Mouse (Mus musculus) B cell, adult 2 months (primary cell): ENCODE measurements at regions not wholly inside any gene's neighbourhood (a gene's known extent, or its start where the extent isn't known, plus 50 kb on each side); places are given as distances from the start of the nearest gene placed in this dataset.

ENCODE experiments used
- DNase-seq, 2 experiments: peaks; one replicate each; pipeline ENCODE4 v3.0.0; 2022

- no peak for DNase-seq
Observed at GRCm38 (mm10) chr14:104827404-104827803, 305.0 kb upstream of the Rnf219 start.

- no peak for DNase-seq
Observed at GRCm38 (mm10) chr14:104824926-104825325, 302.5 kb upstream of the Rnf219 start.

- DNase-seq = no peak
Observed at GRCm38 (mm10) chr14:104824224-104824623, 301.8 kb upstream of the Rnf219 start.

- DNase-seq = no peak
Observed at GRCm38 (mm10) chr14:104821903-104822573, 299.6 kb upstream of the Rnf219 start.

GRCm38 (mm10) chr14:104819106-104819505 is 296.7 kb upstream of the Rnf219 start:
- no peak for DNase-seq

- peak; percentile 54 to 62 for DNase-seq
Observed at GRCm38 (mm10) chr14:104813977-104814584, 291.6 kb upstream of the Rnf219 start.

- no peak for DNase-seq
Observed at GRCm38 (mm10) chr14:104812006-104812405, 289.6 kb upstream of the Rnf219 start.

GRCm38 (mm10) chr14:104805332-104805731 is 282.9 kb upstream of the Rnf219 start:
- no peak for DNase-seq

GRCm38 (mm10) chr14:104796348-104796965 is 274.0 kb upstream of the Rnf219 start:
- DNase-seq = no peak

- DNase-seq = no peak
Observed at GRCm38 (mm10) chr14:104789346-104789745, 266.9 kb upstream of the Rnf219 start.

- no peak for DNase-seq
Observed at GRCm38 (mm10) chr14:104785066-104785465, 262.6 kb upstream of the Rnf219 start.

- no peak for DNase-seq
Observed at GRCm38 (mm10) chr14:104769938-104770337, 247.5 kb upstream of the Rnf219 start.

GRCm38 (mm10) chr14:104734213-104734612 is 211.8 kb upstream of the Rnf219 start:
- no peak for DNase-seq

- DNase-seq = no peak
Observed at GRCm38 (mm10) chr14:104732036-104732435, 209.6 kb upstream of the Rnf219 start.

GRCm38 (mm10) chr14:104731319-104731995 is 209.0 kb upstream of the Rnf219 start:
- DNase-seq = no peak

- peak; percentile 91 to 95 for DNase-seq
Observed at GRCm38 (mm10) chr14:104715651-104716050, 193.2 kb upstream of the Rnf219 start.

- no peak for DNase-seq
Observed at GRCm38 (mm10) chr14:104702283-104702893, 179.9 kb upstream of the Rnf219 start.

GRCm38 (mm10) chr14:104698962-104699361 is 176.5 kb upstream of the Rnf219 start:
- no peak for DNase-seq

GRCm38 (mm10) chr14:104695101-104695500 is 172.7 kb upstream of the Rnf219 start:
- no peak for DNase-seq

- no peak for DNase-seq
Observed at GRCm38 (mm10) chr14:104694174-104694803, 171.8 kb upstream of the Rnf219 start.

- no peak for DNase-seq
Observed at GRCm38 (mm10) chr14:104692616-104693015, 170.2 kb upstream of the Rnf219 start.

- no peak for DNase-seq
Observed at GRCm38 (mm10) chr14:104688440-104688839, 166.0 kb upstream of the Rnf219 start.

- no peak for DNase-seq
Observed at GRCm38 (mm10) chr14:104676810-104677209, 154.4 kb upstream of the Rnf219 start.
